Mouse (Mus musculus) CH12.LX (cell line): ENCODE measurements around the gene Enpp6.

Experiments used
- CHD1 ChIP-seq: IDR thresholded peaks from 2 replicates; pipeline ENCODE4 v1.6.1; 2012; ENCODE audit warnings: low read depth, low read length, improper control_type of control experiment, inconsistent platforms
- MAX ChIP-seq: IDR thresholded peaks from 2 replicates; pipeline ENCODE4 v1.6.1; 2011; ENCODE audit warnings: low read length, improper control_type of control experiment
- MAZ ChIP-seq: IDR thresholded peaks from 2 replicates; pipeline ENCODE4 v1.6.1; 2012; ENCODE audit warnings: low read depth, mild to moderate bottlenecking, inconsistent platforms, low read length, improper control_type of control experiment, moderate library complexity
- MXI1 ChIP-seq: IDR thresholded peaks from 2 replicates; pipeline ENCODE4 v1.6.1; 2011; ENCODE audit warnings: mild to moderate bottlenecking, low read depth, low read length, improper control_type of control experiment
- POLR2A ChIP-seq: IDR thresholded peaks from 2 replicates; pipeline ENCODE4 v1.6.1; 2011; ENCODE audit warnings: low read depth, mild to moderate bottlenecking, improper control_type of control experiment, low read length

- TF ChIP-seq MAX, result no peak
- TF ChIP-seq CHD1, result no peak
- TF ChIP-seq POLR2A, result no peak
- no peak for TF ChIP-seq MAZ
- TF ChIP-seq MXI1, result no peak
Observed at GRCm38 (mm10) chr8:47117336-47117735, 130.6 kb downstream of the Enpp6 start.
